Mouse (Mus musculus) v-Abl transformed pro-B cells (cell line): ENCODE data around the gene Vdr.

Source experiments
- in situ Hi-C, 2 experiments: fragments of 400-800 bp; cut with MboI; formaldehyde crosslinking; loops; one replicate each; pipeline ENCODE4 v1.15.1; 2025; ENCODE audit not compliant: unreplicated experiment in 2 of 2

Gene Vdr

DNA sequence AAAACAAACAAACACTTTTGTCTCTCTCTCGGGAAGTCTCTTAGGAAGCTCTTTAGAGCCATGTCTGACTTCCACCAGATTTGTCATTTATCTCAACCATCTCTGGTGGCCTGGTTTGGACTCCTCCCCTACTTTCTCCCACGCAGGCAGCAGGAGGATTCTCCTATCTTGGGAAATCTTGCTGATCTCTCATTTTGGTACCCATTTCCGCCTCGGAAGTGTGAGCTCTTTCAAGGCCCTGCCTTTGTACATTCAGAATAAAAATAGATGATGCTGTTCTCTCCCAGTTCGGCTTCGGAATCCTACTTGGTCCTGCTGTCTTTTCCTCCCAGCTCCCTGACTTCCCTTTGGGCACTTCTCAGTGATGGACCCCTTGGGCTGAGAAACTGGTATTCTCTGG is 55.9 kb downstream of the Vdr start:
- in situ Hi-C loops: loop anchor here (5.0 to 25.0 kb wide), 9 partner anchors 62 to 660 kb away; partner anchors contain the start of genes Asb8 (in 1 of the 2), Ccdc184 (in 1 of the 2), Olfr283 (in 1 of the 2) and Tmem106c (in 1 of the 2)

- in situ Hi-C loops: loop anchor here (5.0 to 25.0 kb wide), 9 partner anchors 62 to 659 kb away; partner anchors contain the start of genes Asb8 (in 1 of the 2), Ccdc184 (in 1 of the 2), Olfr283 (in 1 of the 2) and Tmem106c (in 1 of the 2)
These were observed 56.4 kb downstream of the Vdr start for GRCm38 (mm10) chr15:97854059-97854458.

GRCm38 (mm10) chr15:97852291-97852690 is 58.1 kb downstream of the Vdr start:
- in situ Hi-C loops: loop anchor here (5.0 to 25.0 kb wide), 9 partner anchors 60 to 657 kb away; partner anchors contain the start of genes Asb8 (in 1 of the 2), Ccdc184 (in 1 of the 2), Olfr283 (in 1 of the 2) and Tmem106c (in 1 of the 2)

DNA sequence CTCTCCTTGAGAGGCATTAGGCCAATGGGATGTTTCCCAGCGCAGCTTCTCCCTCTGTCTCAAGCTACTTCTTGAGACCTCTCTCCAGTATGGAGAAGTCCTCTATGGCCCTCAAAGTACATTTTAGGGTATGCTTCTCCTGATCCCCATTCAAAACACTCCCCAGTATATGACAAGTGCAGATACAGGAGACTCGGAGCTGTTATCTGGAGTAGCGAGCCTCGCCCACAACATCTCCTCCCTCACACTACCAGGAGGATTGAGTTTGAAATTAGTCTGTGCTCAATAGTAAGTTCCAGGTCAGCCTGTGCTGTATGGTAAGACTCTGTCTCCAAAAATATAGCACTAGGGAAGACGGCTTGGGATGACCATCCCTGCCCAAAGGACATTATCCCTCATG is 59.4 kb downstream of the Vdr start:
- in situ Hi-C loops: loop anchor here (5.0 to 25.0 kb wide), 9 partner anchors 59 to 656 kb away; partner anchors contain the start of genes Asb8 (in 1 of the 2), Ccdc184 (in 1 of the 2), Olfr283 (in 1 of the 2) and Tmem106c (in 1 of the 2)

DNA sequence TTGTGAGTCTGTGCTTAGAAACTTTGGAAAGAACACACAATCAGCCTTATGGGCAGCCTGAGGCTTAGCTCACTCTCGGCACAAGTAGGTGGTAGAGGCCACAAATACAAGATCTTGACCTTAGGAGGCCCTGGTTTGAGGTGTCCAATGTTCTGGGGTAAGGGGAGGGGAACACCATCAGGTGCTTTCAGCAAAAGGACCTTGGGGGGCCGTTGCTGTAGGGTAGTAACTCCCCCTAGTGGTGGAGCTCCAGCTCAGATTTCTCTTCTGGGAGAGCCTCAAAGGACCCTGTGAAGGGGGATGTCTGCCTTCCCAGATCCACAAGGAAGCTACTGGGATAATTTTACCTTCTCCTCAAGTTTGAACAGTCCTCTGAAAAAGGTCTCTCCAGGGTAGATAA is 60.0 kb downstream of the Vdr start:
- in situ Hi-C loops: loop anchor here (5.0 to 25.0 kb wide), 9 partner anchors 58 to 656 kb away; partner anchors contain the start of genes Asb8 (in 1 of the 2), Ccdc184 (in 1 of the 2), Olfr283 (in 1 of the 2) and Tmem106c (in 1 of the 2)

GRCm38 (mm10) chr15:97849116-97849911 is 61.1 kb downstream of the Vdr start:
- in situ Hi-C loops: loop anchor here in 1 of 2 experiments (5.0 to 25.0 kb wide), 3 partner anchors 57 to 587 kb away; no protein-coding TSS in a partner anchor

DNA sequence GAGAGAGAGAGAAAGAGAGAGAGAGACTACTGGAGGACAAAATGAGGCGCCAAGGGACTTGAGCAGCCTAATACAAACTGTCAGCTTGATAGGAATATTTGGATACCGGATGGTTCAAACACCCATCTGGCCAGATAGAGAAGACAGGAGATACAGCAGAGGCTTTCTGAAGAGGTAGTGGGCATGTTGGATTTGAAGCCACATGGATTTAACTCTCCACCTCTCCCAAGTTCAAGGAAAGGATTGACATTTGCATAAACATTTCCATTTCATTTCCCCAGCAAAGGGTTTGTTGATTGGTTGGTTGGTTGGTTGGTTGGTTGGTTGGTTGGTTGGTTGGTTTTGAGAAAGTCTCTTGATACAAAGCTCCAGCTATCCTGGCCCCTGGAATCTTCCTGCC is 62.6 kb downstream of the Vdr start:
- in situ Hi-C loops: loop anchor here in 1 of 2 experiments (5.0 to 25.0 kb wide), 3 partner anchors 56 to 586 kb away; no protein-coding TSS in a partner anchor

DNA sequence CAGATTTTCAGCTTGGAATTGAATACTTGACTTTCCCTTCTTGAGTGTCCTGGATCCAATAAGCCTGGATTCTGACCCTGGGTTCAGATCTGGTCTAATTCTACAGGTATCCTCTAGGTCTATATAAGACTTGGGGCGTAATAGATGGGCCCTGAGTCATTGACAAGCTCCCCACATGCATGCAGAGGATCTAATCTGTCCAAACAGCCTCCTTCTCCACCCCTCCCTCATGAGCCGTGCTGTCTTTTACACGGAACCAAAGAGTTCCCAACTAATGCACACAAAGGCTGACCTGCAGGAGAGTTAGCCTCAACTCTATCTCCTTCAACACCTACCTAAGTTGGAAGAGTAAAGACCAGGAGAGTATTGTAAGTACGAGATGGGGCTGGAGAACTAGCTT is 63.1 kb downstream of the Vdr start:
- in situ Hi-C loops: loop anchor here in 1 of 2 experiments (5.0 to 25.0 kb wide), 3 partner anchors 55 to 585 kb away; no protein-coding TSS in a partner anchor

GRCm38 (mm10) chr15:97846121-97846882 is 64.1 kb downstream of the Vdr start:
- in situ Hi-C loops: loop anchor here in 1 of 2 experiments (5.0 to 25.0 kb wide), 3 partner anchors 54 to 584 kb away; no protein-coding TSS in a partner anchor

DNA sequence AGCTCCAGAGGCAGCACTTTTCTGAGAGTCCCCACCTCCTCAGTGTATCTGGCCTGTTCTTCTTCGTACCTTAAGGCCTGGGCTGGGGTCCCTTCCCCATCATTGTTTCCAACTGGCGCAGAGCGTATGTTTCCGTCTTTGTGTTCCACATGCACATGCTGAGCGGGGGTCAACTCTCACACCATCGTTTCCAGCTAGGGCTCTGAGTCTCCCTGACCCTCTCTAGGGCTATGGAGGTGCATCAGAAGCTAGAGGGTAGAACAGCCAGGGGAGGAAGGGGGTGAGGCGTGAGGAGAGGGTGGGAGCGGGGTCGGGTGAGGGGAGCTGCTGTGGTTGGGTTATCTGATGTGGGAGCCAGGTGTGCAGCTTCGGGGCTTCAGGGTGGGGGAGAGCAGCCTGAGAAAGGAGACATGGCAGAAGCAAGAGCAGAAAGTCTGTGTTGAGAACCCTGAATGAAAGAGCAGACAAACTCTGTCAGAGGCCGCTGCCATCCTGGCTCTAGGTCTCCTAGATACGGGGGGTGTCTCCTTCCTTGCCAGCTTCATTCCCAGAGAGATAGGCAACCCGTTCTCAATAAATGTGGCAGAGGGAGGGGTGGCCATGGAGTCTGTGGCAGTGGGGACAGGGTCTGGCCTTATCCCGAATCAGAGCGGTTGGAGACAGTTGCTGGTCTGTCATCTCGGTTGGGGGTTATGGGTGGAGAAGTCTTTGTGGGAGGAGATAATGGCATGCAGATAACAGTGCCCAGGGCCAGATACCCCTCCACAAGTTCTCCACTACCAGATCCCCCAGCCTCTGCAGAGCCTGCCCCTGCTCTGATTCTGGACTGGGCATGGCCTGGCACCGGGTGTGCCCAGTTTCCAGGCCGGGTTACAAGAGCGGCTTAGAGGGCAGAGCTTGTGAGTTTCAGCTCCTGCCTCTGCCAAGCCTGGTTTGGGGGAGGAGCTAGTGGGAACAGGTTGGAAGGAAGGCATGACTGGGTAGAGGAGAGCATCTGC is 66.1 kb downstream of the Vdr start, which contains the start of gene Hdac7:
Hdac7 (minus strand) TSS at position 466 of the 998 bp plus-strand sequence.
- in situ Hi-C loops: loop anchor here in 1 of 2 experiments (5.0 to 25.0 kb wide), 3 partner anchors 52 to 582 kb away; no protein-coding TSS in a partner anchor

DNA sequence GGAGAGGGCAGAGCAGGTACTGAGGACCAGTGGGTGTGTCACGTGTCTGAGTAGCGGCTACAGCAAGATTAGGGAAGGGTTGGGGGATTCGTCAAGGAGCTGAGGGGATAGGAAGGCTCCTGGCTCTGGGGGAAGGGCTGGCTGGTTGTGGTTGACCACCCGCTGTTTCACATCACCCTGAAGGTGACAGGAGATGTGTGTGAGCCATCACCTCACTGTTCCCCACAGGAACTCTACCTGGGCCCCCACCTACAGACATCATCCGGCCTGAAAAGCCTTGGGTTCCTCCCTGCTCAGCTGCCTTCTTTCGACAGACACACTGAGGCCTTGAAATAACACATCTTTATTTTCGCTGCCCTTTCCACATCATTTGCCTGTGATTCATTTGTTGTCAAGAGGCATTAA is 67.2 kb downstream of the Vdr start:
- in situ Hi-C loops: loop anchor here in 1 of 2 experiments (25.0 kb wide), 1 partner anchor 581 kb away; no protein-coding TSS in a partner anchor

DNA sequence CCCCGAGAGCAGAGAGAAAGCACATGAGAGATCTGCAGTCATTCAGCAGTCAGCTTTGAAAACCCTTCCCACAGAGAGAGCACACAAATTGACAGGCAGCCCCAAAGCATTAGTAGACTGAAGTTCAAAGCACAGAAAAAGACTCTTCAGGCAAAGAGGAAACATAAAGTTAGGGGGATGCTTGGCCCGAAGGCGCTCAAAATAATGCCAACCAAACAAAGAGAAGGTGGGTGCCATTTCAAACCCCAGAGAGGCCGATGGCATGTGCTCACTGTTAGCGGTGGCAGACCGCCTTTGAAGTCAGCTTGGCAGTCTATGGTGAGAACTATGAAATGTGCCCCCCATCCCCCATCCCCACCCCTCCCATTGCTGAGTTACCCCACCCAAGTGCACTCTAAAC is 68.4 kb downstream of the Vdr start:
- in situ Hi-C loops: loop anchor here in 1 of 2 experiments (25.0 kb wide), 1 partner anchor 580 kb away; no protein-coding TSS in a partner anchor

- in situ Hi-C loops: loop anchor here in 1 of 2 experiments (25.0 kb wide), 1 partner anchor 579 kb away; no protein-coding TSS in a partner anchor
These were observed 69.0 kb downstream of the Vdr start for GRCm38 (mm10) chr15:97841383-97841782.

DNA sequence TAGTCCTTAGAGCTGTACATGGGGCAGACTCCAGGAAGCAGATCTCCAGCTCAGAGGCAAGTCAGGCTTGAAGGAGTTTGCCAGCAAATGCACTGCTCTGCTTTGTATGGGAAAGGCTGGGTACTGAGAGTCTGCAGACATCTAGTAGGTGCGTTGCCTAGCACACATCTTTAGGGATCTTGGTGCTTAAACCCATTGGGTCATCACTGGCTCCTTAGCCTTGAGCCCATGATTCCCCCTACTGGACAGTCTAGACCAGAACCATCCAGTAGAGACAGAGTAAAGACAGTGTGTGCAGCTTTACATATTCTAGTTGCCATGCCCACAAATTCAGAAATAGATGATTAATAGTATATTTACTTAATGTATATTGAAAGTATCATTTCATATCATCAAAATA is 69.6 kb downstream of the Vdr start:
- in situ Hi-C loops: loop anchor here in 1 of 2 experiments (25.0 kb wide), 1 partner anchor 578 kb away; no protein-coding TSS in a partner anchor

DNA sequence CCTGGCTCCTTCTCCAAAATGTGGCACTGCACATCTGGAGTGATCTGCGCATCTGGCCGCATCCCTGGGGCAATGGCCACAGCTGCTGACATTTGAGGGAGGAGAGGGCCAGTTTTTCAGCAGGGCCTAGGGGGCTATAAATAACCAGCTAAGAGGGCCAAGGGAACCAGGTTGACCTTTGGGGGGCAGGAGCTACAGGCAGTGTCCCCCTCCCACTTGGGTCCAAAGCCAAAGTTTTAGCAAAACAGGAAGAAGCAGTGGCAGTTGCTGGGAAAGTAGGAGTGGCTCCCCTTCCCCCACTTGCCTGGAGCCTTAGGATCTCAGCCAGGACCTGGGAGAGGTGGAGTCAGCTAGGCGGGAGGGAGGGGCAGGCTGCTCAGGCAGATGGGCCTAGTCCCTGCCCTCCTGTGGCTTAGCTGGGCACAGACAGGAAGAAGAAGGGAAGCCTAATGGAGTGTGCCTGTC is 70.4 kb downstream of the Vdr start:
- in situ Hi-C loops: loop anchor here in 1 of 2 experiments (25.0 kb wide), 1 partner anchor 578 kb away; no protein-coding TSS in a partner anchor

DNA sequence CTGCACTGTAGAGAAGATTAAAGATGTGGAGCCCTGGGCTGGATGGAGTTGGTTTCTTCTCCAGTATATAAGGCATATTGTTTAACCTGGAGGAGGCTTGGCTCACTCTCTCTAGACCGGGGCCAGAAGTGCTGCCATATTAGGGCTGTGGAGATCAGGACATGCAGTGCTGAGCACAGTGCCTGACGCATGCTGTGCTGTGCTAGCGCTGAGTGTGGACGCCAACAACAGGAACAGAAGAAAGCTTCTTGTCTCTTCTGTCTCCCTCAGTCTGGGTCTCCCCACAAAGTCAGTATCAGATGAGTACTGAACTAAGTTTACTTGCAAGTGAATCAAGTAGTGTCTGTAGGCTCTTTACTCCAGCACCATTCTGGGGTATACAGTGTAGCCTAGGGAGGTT is 71.0 kb downstream of the Vdr start:
- in situ Hi-C loops: loop anchor here in 1 of 2 experiments (25.0 kb wide), 1 partner anchor 577 kb away; no protein-coding TSS in a partner anchor

DNA sequence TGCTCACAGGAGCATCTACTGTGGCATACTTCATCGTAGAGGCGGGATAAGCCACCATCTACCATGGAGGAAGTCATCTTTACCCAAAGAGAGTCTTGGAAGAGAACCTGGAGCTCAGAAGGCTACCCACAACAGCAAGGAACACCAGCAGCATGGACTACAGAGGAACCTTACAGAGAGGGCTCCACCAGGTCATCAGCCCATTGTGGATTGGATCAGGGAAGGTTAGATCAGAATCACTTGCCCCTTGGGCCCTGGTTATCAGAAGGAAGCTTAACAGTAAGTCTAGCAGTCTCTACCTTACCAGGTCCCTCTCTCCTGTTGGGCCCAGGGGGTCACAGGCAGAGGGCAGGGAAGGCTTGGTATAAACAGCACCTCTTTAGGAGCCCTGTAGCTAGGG is 71.4 kb downstream of the Vdr start:
- in situ Hi-C loops: loop anchor here in 1 of 2 experiments (25.0 kb wide), 1 partner anchor 577 kb away; no protein-coding TSS in a partner anchor

DNA sequence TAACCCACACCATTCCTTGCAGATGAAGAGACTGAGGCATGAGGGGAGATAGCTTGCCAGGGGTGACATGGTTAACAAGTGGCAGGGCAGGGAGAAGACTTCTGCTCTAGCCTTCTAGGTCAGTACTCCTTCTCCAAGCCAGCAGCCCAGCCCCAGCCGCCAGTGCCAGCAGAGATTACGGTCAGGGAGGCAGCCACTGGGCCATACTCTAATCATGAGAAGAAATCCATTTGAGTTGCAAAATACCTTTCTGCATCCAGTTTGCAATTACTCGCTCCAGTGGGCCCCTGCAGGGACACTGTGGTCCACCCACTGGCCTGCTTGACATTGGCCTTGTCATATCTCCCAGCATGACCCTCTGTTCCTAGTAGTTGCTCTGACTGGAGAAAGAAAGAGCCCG is 72.0 kb downstream of the Vdr start:
- in situ Hi-C loops: loop anchor here in 1 of 2 experiments (25.0 kb wide), 1 partner anchor 576 kb away; no protein-coding TSS in a partner anchor
